Mouse (Mus musculus): ENCODE results near the gene Pik3cb. TPM values are rescaled to one million over a fixed set of nuclear protein-coding genes. Genes with fewer than 3 reads are reported as not detected.

Pik3cb gene
- polyA plus RNA-seq, 1 experiment: 55.5 TPM

GRCm38 (mm10) chr9:99074462-99074861 lies 66.0 kb downstream of the Pik3cb start:
- Histone ChIP-seq H3K36me3 (ENCODE audit: control insufficient read depth, insufficient read depth, low read length, poor library complexity, severe bottlenecking) (peaks cover 5% of the 10 kb centered on the region), H3K27me3 (ENCODE audit: control insufficient read depth, insufficient read depth, low read length, poor library complexity, severe bottlenecking) (no peaks in the 10 kb centered on the region), H3K27ac (ENCODE audit: insufficient read depth, low read length) (no peak overlapping the region), H3K4me3 (ENCODE audit: low read depth, low read length) (no peak overlapping the region), H3K9ac (ENCODE audit: low read depth, poor library complexity, severe bottlenecking) (no peak overlapping the region), H3K4me1 (ENCODE audit: control insufficient read depth, insufficient read depth, low read length) (no peaks in the 10 kb centered on the region), H3K9me3 (replicated peaks; ENCODE audit: control insufficient read depth, insufficient read depth, low read length, poor library complexity, severe bottlenecking) (no peaks in the 10 kb centered on the region)
- TF ChIP-seq POLR2A (IDR thresholded peaks at IDR 0.05; ENCODE audit: insufficient read depth, low read length) (no peak), CTCF (IDR thresholded peaks at IDR 0.05; ENCODE audit: low read depth, low read length) (no peak), EP300 (IDR thresholded peaks at IDR 0.05; ENCODE audit: insufficient read depth, low read depth, low read length) (no peak)

- Histone ChIP-seq H3K36me3 (ENCODE audit: control insufficient read depth, insufficient read depth, low read length, poor library complexity, severe bottlenecking) (peaks cover 12% of the 10 kb centered on the region), H3K9me3 (replicated peaks; ENCODE audit: control insufficient read depth, insufficient read depth, low read length, poor library complexity, severe bottlenecking) (no peaks in the 10 kb centered on the region), H3K27ac (ENCODE audit: insufficient read depth, low read length) (no peak overlapping the region), H3K27me3 (ENCODE audit: control insufficient read depth, insufficient read depth, low read length, poor library complexity, severe bottlenecking) (no peaks in the 10 kb centered on the region), H3K4me3 (ENCODE audit: low read depth, low read length) (no peak overlapping the region), H3K9ac (ENCODE audit: low read depth, poor library complexity, severe bottlenecking) (no peak overlapping the region), H3K4me1 (ENCODE audit: control insufficient read depth, insufficient read depth, low read length) (no peaks in the 10 kb centered on the region)
- TF ChIP-seq CTCF (IDR thresholded peaks at IDR 0.05; ENCODE audit: low read depth, low read length) (no peak), POLR2A (IDR thresholded peaks at IDR 0.05; ENCODE audit: insufficient read depth, low read length) (no peak), EP300 (IDR thresholded peaks at IDR 0.05; ENCODE audit: insufficient read depth, low read depth, low read length) (no peak)
These were observed 67.9 kb downstream of the Pik3cb start for GRCm38 (mm10) chr9:99072538-99072937.

- Histone ChIP-seq H3K4me1 (ENCODE audit: control insufficient read depth, insufficient read depth, low read length) (no peaks in the 10 kb centered on the region), H3K36me3 (ENCODE audit: control insufficient read depth, insufficient read depth, low read length, poor library complexity, severe bottlenecking) (peaks cover 23% of the 10 kb centered on the region), H3K9me3 (replicated peaks; ENCODE audit: control insufficient read depth, insufficient read depth, low read length, poor library complexity, severe bottlenecking) (no peaks in the 10 kb centered on the region), H3K27ac (ENCODE audit: insufficient read depth, low read length) (no peak overlapping the region), H3K4me3 (ENCODE audit: low read depth, low read length) (no peak overlapping the region), H3K9ac (ENCODE audit: low read depth, poor library complexity, severe bottlenecking) (no peak overlapping the region), H3K27me3 (ENCODE audit: control insufficient read depth, insufficient read depth, low read length, poor library complexity, severe bottlenecking) (no peaks in the 10 kb centered on the region)
- TF ChIP-seq EP300 (IDR thresholded peaks at IDR 0.05; ENCODE audit: insufficient read depth, low read depth, low read length) (no peak), POLR2A (IDR thresholded peaks at IDR 0.05; ENCODE audit: insufficient read depth, low read length) (no peak), CTCF (IDR thresholded peaks at IDR 0.05; ENCODE audit: low read depth, low read length) (no peak)
These were observed 75.1 kb downstream of the Pik3cb start for GRCm38 (mm10) chr9:99065311-99065710.

GRCm38 (mm10) chr9:99064216-99064615 lies 76.2 kb downstream of the Pik3cb start:
- Histone ChIP-seq H3K36me3 (ENCODE audit: control insufficient read depth, insufficient read depth, low read length, poor library complexity, severe bottlenecking) (peaks cover 21% of the 10 kb centered on the region), H3K27me3 (ENCODE audit: control insufficient read depth, insufficient read depth, low read length, poor library complexity, severe bottlenecking) (no peaks in the 10 kb centered on the region), H3K4me1 (ENCODE audit: control insufficient read depth, insufficient read depth, low read length) (no peaks in the 10 kb centered on the region), H3K27ac (ENCODE audit: insufficient read depth, low read length) (no peak overlapping the region), H3K4me3 (ENCODE audit: low read depth, low read length) (no peak overlapping the region), H3K9ac (ENCODE audit: low read depth, poor library complexity, severe bottlenecking) (no peak overlapping the region), H3K9me3 (replicated peaks; ENCODE audit: control insufficient read depth, insufficient read depth, low read length, poor library complexity, severe bottlenecking) (no peaks in the 10 kb centered on the region)
- TF ChIP-seq CTCF (IDR thresholded peaks at IDR 0.05; ENCODE audit: low read depth, low read length) (no peak), POLR2A (IDR thresholded peaks at IDR 0.05; ENCODE audit: insufficient read depth, low read length) (no peak), EP300 (IDR thresholded peaks at IDR 0.05; ENCODE audit: insufficient read depth, low read depth, low read length) (no peak)

- Histone ChIP-seq H3K27me3 (ENCODE audit: control insufficient read depth, insufficient read depth, low read length, poor library complexity, severe bottlenecking) (no peaks in the 10 kb centered on the region), H3K9me3 (replicated peaks; ENCODE audit: control insufficient read depth, insufficient read depth, low read length, poor library complexity, severe bottlenecking) (no peaks in the 10 kb centered on the region), H3K4me3 (ENCODE audit: low read depth, low read length) (no peak overlapping the region), H3K4me1 (ENCODE audit: control insufficient read depth, insufficient read depth, low read length) (no peaks in the 10 kb centered on the region), H3K9ac (ENCODE audit: low read depth, poor library complexity, severe bottlenecking) (no peak overlapping the region), H3K27ac (ENCODE audit: insufficient read depth, low read length) (no peak overlapping the region), H3K36me3 (ENCODE audit: control insufficient read depth, insufficient read depth, low read length, poor library complexity, severe bottlenecking) (peaks cover 25% of the 10 kb centered on the region)
- peak; percentile 98 for TF ChIP-seq CTCF (IDR thresholded peaks at IDR 0.05; ENCODE audit: low read depth, low read length)
- no peak for TF ChIP-seq POLR2A (IDR thresholded peaks at IDR 0.05; ENCODE audit: insufficient read depth, low read length)
These were observed 77.9 kb downstream of the Pik3cb start for GRCm38 (mm10) chr9:99062544-99062943.

- Histone ChIP-seq H3K27ac (ENCODE audit: insufficient read depth, low read length) (no peak overlapping the region), H3K27me3 (ENCODE audit: control insufficient read depth, insufficient read depth, low read length, poor library complexity, severe bottlenecking) (no peaks in the 10 kb centered on the region), H3K9ac (ENCODE audit: low read depth, poor library complexity, severe bottlenecking) (no peak overlapping the region), H3K4me1 (ENCODE audit: control insufficient read depth, insufficient read depth, low read length) (no peaks in the 10 kb centered on the region), H3K36me3 (ENCODE audit: control insufficient read depth, insufficient read depth, low read length, poor library complexity, severe bottlenecking) (peaks cover 18% of the 10 kb centered on the region), H3K9me3 (replicated peaks; ENCODE audit: control insufficient read depth, insufficient read depth, low read length, poor library complexity, severe bottlenecking) (no peaks in the 10 kb centered on the region), H3K4me3 (ENCODE audit: low read depth, low read length) (no peak overlapping the region)
- TF ChIP-seq POLR2A (IDR thresholded peaks at IDR 0.05; ENCODE audit: insufficient read depth, low read length) (no peak), CTCF (IDR thresholded peaks at IDR 0.05; ENCODE audit: low read depth, low read length) (no peak), EP300 (IDR thresholded peaks at IDR 0.05; ENCODE audit: insufficient read depth, low read depth, low read length) (no peak)
These were observed 82.7 kb downstream of the Pik3cb start for GRCm38 (mm10) chr9:99057751-99058150.
